Mouse (Mus musculus): Measurements from ENCODE around the gene Gucy2e.

Gene Gucy2e
- long read RNA-seq, experiment 1 = 0 reads
- long read RNA-seq, experiment 2 = 0 reads

GRCm38 (mm10) chr11:69236926-69237260, at the start of gene Gucy2e:
Gene Gucy2e, minus strand, starts transcription at chr11:69237036.
- intact Hi-C loops (cut with DNase I) = no loop called here

GRCm38 (mm10) chr11:69277267-69277666, 40.4 kb upstream of the Gucy2e start:
- intact Hi-C loops (cut with DNase I) = no loop called here

- intact Hi-C loops (cut with DNase I) = no loop called here
Observed at GRCm38 (mm10) chr11:69276081-69276480, 39.2 kb upstream of the Gucy2e start.

GRCm38 (mm10) chr11:69275650-69276049, 38.8 kb upstream of the Gucy2e start:
- intact Hi-C loops (cut with DNase I) = no loop called here

GRCm38 (mm10) chr11:69272122-69272740, 35.4 kb upstream of the Gucy2e start:
- intact Hi-C loops (cut with DNase I) = loop anchor here (2.0 to 5.0 kb wide), 2 partner anchors 55 to 119 kb away; partner anchors contain the start of gene Kcnab3

- intact Hi-C loops (cut with DNase I) = loop anchor here (5.0 kb wide), 2 partner anchors 163 to 243 kb away; no protein-coding TSS in a partner anchor
Observed at GRCm38 (mm10) chr11:69269575-69269974, 32.7 kb upstream of the Gucy2e start.

GRCm38 (mm10) chr11:69268100-69268499, 31.3 kb upstream of the Gucy2e start:
- intact Hi-C loops (cut with DNase I) = loop anchor here (5.0 kb wide), 2 partner anchors 164 to 244 kb away; no protein-coding TSS in a partner anchor

- intact Hi-C loops (cut with DNase I) = loop anchor here (5.0 kb wide), 2 partner anchors 165 to 245 kb away; no protein-coding TSS in a partner anchor
Observed at GRCm38 (mm10) chr11:69267341-69267740, 30.5 kb upstream of the Gucy2e start.

- intact Hi-C loops (cut with DNase I) = loop anchor here (5.0 kb wide), 2 partner anchors 166 to 246 kb away; no protein-coding TSS in a partner anchor
Observed at GRCm38 (mm10) chr11:69266253-69266652, 29.4 kb upstream of the Gucy2e start.

GRCm38 (mm10) chr11:69265410-69265809, 28.6 kb upstream of the Gucy2e start:
- intact Hi-C loops (cut with DNase I) = loop anchor here (5.0 kb wide), 2 partner anchors 167 to 247 kb away; no protein-coding TSS in a partner anchor

- intact Hi-C loops (cut with DNase I) = no loop called here
Observed at GRCm38 (mm10) chr11:69264276-69264675, 27.4 kb upstream of the Gucy2e start.

- intact Hi-C loops (cut with DNase I) = no loop called here
Observed at GRCm38 (mm10) chr11:69260111-69260510, 23.3 kb upstream of the Gucy2e start.

GRCm38 (mm10) chr11:69258287-69258686, 21.5 kb upstream of the Gucy2e start:
- intact Hi-C loops (cut with DNase I) = no loop called here

GRCm38 (mm10) chr11:69257807-69258206, 21.0 kb upstream of the Gucy2e start:
- intact Hi-C loops (cut with DNase I) = no loop called here

GRCm38 (mm10) chr11:69257072-69257471, 20.2 kb upstream of the Gucy2e start:
- intact Hi-C loops (cut with DNase I) = no loop called here

GRCm38 (mm10) chr11:69254808-69255207, 18.0 kb upstream of the Gucy2e start:
- intact Hi-C loops (cut with DNase I) = no loop called here

GRCm38 (mm10) chr11:69253131-69253530, 16.3 kb upstream of the Gucy2e start:
- intact Hi-C loops (cut with DNase I) = no loop called here

GRCm38 (mm10) chr11:69251953-69252352, 15.1 kb upstream of the Gucy2e start:
- intact Hi-C loops (cut with DNase I) = no loop called here

GRCm38 (mm10) chr11:69251135-69251842, 14.5 kb upstream of the Gucy2e start:
- intact Hi-C loops (cut with DNase I) = no loop called here

- intact Hi-C loops (cut with DNase I) = no loop called here
Observed at GRCm38 (mm10) chr11:69250106-69250505, 13.3 kb upstream of the Gucy2e start.

- intact Hi-C loops (cut with DNase I) = no loop called here
Observed at GRCm38 (mm10) chr11:69249131-69249530, 12.3 kb upstream of the Gucy2e start.

- intact Hi-C loops (cut with DNase I) = no loop called here
Observed at GRCm38 (mm10) chr11:69245643-69246042, 8.8 kb upstream of the Gucy2e start.

Data from adrenal gland (tissue).